Mouse (Mus musculus) brain, embryonic 14.5 days (tissue): ENCODE results near the gene Fam234a.

Experiments used
- CTCF ChIP-seq: fragments of 200-500 bp; IDR thresholded peaks from 2 replicates; pipeline ENCODE4 v1.5.1; 2012; ENCODE audit warnings: inconsistent platforms, mild to moderate bottlenecking, moderate library complexity, borderline replicate concordance; ENCODE audit not compliant: insufficient read depth, insufficient read length; ENCODE audit errors: extremely low read depth
- POLR2A ChIP-seq: fragments of 200-500 bp; IDR thresholded peaks from 2 replicates; pipeline ENCODE4 v1.6.1; 2012; ENCODE audit warnings: mild to moderate bottlenecking, inconsistent platforms, borderline replicate concordance; ENCODE audit not compliant: poor library complexity, insufficient read depth, insufficient read length, severe bottlenecking; ENCODE audit errors: extremely low read depth

- TF ChIP-seq CTCF (no peak), POLR2A (no peak)
These were observed 3.1 kb downstream of the Fam234a start for GRCm38 (mm10) chr17:26240990-26241389.
